Mouse (Mus musculus): ENCODE data around the gene Mlh3.

Gene Mlh3

DNA sequence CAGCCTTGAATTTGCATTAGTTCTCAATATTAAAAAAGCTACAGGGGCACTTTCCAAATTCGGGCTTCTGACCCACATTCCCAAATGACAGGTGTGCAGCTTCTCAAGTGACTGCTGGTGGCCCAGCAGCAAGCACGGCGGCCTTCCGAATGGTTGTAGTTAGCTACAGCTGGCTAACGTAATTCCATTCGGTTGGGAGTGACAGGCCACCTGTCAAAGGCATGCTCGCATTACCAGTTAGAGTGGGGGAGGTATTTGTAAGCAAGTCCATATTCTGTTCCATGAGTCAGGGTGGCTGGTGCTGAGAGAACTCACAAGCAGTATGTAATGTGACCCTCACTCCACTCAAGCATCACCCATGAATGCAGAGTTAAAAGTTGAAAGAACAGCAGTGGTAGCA, 43.2 kb downstream of the Mlh3 start:
- no peak for DNase-seq (ENCODE audit: low spot score)

DNA sequence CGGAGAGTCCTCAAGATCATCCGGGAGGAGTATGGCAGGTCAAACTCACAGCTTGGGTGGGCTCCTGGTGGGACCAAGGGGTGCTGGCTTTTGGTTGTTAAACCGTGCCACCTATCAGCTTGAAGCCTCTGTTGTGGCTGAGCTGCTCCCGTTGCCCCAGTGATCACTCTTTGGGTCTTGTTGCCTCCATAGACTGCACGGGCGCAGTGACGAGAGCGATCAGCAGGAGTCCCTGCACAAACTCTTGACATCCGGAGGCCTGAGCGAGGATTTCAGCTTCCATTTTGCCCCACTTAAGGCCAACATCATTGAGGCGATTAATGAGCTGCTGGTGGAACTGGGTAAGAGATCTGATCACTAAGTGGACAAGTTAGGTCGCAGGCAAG, 50.5 kb downstream of the Mlh3 start:
- DNase-seq (ENCODE audit: low spot score), result no peak

DNA sequence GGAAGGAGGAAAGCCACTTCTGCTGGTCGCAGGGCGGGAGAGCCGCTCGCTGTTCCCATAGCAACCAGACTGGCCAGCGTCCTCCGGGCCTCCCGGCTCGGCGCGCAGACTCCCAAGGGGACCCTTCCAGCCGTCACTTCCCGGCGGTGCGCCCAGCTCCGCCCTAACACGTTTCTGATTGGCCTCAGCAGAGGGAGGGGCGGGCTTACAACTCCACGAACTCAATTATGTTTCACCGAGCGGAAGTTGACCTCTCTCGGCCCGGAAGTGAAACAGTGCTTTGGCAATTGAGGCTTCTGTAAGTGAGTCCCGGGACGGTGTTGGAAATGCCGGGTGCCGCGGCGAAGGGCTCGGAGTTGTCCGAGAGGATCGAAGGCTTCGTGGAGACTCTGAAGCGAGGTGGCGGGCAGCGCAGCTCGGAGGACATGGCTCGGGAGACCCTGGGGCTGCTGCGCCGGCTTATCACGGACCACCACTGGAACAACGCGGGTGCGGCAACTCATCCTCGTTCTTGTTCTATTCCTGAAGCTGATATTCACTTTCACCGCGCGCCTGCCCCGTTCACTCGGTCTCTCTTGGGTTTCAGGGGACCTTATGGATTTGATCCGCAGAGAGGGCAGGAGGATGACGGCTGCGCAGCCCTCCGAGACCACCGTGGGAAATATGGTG, 51.0 kb downstream of the Mlh3 start, which contains the start of gene Eif2b2:
Gene Eif2b2, plus strand, starts transcription at position 246 of the 669 bp plus-strand sequence.
- DNase-seq (ENCODE audit: low spot score), result peak; percentile 97

DNA sequence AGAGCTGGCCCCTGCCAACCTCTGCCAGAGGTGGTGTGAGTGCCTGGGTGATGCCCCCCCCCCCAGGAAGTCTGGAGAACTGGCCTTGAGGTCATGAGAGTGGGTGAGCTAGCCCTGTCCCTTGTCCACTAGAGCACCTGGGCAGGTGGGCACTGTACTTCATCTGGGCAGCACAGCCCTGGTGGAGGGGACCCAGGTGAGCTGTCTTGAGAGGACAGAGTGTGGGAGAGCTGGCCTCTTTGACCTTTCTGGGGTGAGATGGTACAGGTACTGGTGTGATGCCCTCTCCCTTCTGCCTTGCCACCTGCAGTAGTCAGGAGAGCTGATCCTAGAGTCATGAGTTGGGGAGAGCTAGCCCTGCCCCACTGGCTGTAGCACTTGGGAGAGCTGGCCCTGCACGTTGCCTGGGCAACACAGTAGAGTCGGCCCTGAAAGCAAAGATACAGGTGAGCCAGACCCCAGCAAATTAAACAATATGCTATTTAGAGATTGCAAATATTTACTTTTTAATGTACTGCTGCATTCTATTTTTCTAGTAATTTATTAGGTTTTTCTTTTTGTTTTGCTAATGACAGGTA, 52.6 kb downstream of the Mlh3 start:
- no peak for DNase-seq (ENCODE audit: low spot score)

DNA sequence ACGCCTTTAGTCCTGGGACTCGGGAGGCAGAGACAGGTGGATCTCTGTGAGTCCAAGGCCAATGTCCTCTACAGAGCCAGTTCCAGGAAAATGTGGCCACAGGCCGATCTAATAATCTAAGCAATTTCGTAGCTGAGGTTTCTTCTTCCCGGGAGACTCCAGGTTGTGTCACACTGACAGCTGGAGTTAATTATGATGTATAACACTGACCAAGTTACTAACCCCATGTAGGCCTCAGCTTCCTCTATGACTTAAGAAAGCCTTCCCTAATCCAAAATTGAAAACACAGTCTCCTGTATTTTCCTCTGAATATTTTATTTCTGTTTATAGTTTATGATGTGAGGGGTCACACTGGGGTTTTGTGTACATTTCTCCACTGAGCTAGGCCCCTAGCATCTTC, 55.4 kb downstream of the Mlh3 start:
- no peak for DNase-seq (ENCODE audit: low spot score)

DNA sequence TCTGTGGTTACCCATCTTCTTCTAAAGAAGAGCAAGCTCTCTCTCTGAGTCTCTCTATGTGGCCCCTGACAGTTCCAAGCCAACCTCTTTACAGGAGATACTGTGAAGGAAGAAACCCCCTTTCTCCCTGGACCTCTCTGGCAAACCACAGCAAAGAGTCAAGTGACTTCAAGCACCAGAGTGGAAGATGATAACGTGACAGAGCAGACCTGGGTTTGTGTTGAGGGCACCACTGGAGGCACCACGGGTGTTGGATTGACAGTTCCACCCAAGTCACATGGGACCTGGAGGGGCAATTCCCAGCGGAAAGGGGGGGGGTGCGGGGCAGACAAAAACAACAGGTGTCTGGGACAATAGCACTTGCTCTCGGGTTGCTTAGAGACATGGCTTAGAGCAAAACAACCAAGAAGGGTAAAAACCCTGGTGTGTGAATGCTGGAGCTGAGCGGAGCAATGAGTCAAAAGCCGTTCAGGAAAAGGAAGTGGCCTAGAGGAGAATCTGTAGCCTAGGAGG, 61.7 kb downstream of the Mlh3 start:
- no peak for DNase-seq (ENCODE audit: low spot score)

DNA sequence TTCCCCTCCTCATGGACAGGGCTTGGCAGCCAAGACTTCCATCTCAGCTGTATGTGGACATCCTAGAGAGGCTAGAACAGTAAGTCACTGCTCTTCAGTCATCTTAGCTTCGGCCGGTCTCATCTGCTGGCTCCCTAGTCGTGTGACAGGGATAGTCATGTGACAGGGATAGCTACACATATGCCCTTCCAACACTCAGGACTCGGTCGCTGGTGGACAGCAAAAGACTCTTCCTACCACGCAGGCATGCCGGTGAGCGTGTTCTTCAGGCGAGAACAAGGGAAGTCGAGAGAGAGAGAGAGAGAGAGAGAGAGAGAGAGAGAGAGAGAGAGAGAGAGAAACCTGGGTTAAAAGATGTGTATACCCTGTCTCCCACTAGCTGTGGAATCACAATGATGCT, 65.0 kb downstream of the Mlh3 start:
- DNase-seq (ENCODE audit: low spot score), result no peak

DNA sequence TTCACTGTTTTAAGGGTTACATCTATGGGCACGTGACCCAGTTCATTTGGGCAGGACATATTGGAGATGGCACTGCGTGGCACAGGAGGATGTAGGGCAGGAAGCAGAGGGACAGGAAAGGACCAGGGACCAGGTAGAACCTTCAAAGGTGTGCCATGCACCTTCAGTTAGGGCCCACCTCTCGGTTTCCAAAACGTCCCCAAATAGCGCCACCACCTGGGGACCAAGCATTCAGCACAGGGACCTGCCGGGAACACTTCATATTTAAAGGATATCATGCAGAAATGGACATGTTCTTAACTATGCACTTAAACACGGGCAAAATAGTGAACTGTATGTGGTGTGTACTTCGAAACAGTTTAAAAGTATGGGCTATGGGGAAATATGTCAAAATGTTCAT, 66.3 kb downstream of the Mlh3 start:
- DNase-seq (ENCODE audit: low spot score), result no peak

DNA sequence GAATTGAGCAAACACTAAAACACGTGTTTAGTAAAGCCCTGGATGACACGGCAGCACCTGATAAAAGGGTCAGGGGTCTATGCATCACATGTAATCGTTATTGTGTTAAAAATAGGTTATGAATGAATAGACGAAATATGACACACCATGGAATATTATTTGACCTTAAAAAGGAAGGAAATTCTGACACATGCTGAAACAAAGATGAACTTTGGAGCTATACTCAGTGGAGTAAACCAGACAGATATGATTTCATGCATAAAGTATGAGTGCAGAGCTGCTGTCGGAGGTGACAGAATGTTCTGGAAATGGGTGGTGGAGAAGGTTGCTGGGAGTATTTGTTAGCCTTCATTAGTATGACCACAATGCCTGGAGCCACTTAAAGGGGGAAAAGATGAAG, 66.7 kb downstream of the Mlh3 start:
- DNase-seq (ENCODE audit: low spot score), result no peak

DNA sequence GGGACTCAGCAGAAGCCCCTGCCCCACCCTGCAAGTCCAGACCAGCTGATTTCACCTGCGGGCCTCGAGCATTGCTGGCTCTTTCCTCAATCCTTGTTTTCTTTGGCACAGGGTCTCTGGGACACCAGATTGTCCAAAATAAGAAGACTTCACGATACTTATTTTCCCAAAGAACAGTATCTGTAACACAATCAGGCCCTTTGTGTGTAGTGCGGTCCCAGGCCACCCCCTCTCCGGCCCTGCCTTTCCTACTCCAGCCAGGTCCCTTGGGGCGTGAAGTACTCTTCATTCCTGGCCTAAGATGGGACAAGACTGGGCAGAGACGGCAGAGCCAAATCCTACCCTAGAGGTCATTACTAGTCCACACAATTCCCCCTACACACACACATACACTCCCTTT, 68.2 kb downstream of the Mlh3 start:
- DNase-seq (ENCODE audit: low spot score), result no peak

DNA sequence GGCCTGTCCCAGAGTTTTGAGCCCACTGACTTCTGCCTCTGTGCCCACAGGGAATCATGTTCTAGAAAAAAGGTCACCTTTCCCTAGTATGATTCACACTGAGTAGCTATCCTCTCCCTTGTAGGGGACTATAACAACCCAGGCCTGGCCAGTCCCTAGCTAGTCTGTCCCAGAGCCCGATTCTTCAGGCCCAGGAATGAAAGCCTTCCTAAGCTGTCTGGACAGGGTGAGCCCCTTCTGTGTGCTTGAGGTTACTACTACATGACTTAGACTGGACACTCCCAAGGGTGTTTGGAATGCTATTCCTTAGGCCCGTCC, 68.6 kb downstream of the Mlh3 start:
- DNase-seq (ENCODE audit: low spot score), result no peak

DNA sequence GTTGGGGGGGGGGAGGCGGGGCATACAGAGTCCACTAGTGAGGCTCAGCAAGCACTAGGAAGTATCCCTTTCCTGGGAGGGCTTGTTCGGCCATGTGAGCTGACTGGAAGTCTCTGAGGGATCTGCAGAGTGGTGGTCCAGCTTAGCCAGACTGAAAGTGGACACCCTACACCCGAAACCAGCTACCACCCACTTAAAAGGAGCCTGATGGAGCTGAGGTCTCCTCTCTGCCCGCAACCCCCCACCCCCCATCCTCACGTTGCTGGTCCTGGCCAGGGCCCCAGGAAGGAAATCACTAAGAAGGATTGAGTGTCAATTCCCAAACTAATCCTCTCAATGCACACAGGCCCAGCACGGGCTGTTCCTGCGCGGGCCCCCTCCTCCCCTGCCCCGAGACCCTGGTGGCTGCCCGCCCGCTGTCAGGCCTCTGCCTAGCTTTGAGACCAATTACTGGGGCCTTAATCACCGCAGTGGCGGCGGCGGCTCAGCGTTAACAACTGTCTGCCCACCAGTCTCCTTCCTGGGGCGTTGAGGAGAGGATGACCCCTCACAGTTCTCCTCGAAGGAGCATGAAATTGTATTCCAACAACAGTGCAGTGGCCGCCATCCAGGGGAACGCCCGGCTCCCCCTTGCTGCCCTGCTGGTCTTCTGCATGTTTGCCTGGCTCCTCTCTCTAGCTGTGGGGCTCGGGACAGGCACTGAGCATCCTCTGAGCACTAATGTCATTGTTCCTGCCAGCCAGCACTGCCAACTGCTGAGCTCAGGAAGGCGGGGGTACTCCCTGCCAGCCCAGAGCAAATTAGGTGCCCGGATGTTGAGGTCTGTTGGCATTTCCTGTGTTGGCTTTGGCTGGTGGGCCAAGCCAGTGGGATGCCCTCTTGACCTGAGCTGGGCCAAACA, 69.2 kb downstream of the Mlh3 start:
- DNase-seq (ENCODE audit: low spot score), result no peak

DNA sequence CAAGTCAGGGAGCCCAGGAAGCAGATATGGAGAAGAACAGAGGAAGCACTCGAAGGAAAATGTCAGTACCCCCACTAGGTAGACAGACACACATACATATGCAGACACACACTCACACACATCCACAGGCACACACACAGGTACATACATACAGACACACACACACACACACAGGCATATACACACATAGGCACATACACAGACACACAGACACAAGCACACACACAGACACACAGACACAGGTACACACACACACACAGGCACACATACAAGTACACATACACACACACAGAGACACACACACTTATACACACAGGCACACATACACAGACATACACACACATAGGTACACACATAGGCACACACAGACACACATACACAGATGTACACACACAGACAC, 70.4 kb downstream of the Mlh3 start:
- DNase-seq (ENCODE audit: low spot score), result no peak

DNA sequence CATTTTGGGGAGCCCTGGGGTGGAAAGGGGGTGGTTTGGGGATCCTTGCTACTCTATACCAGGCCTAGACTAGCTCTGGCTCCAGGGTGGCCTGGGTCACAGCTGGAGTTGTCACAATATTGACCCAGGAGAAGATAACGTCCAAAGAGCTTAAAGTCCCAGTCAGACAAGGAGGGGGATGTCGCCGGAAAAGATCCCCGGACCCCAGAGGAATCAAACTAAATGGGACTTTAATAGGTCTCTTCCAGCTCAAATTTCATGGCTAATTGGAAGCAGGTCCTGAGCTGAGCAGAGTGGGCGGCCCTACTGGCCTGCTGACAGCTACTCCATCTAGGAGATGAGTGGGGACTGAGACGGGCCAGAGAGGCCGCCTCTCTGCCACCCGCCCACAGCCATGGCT, 72.5 kb downstream of the Mlh3 start:
- DNase-seq (ENCODE audit: low spot score), result no peak

DNA sequence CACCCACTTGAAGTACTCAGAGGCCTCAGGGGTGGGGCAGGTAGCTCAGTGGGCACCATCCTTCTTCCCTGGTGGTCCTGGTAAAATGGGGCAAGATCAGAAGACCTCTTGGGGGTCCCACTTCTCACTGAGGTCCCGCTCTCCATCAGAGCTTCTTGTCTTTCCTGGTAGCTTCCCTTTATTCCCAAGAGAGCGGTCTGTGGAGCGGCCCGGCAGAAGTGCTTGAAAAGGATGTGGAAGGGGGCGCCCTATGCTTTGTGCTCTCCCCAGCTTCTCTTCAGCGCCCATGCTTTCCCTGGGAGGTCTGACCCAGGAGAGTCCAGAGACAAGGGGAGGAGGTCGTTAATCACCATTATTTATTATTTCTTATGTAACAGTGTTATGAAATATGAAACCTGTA, 73.0 kb downstream of the Mlh3 start:
- no peak for DNase-seq (ENCODE audit: low spot score)

DNA sequence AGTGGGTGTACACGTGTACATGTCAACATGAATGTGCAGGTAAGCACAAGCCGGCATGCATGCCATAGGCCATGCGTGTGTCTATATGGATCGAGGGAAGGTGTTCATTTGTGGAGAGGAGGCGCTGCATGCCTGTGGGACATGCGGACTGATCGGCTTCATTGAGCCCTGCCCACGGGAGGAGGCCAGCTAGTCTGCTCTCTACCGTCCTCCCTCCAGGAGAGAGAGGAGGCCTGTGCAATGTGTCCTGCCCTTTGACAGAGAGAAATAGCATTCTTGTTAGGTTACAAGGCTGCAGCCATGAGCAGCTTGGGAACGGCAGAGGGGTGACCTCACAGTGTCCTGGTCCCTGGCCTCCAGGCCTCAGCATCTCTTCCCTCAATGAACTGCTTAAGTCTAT, 74.2 kb downstream of the Mlh3 start:
- no peak for DNase-seq (ENCODE audit: low spot score)

DNA sequence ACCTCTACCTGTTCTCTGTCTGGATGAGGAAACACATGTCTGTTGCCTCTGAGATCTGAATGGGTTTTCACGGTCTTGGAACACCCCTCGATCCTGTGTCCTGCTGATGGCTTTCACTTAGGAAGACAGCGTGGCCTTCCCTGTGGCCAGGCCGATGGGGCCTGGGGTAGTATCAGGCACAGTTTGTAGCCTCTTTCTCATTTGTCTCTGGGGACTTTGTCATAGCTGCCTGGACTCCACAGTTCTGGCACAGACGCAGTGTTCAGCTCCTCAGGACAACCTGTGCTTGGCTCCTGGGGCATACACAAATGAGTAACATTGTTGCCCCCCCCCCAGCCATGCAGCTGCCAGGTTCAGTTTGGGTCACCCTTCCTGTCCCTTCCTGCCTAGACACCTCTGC, 75.3 kb downstream of the Mlh3 start:
- DNase-seq (ENCODE audit: low spot score), result no peak

DNA sequence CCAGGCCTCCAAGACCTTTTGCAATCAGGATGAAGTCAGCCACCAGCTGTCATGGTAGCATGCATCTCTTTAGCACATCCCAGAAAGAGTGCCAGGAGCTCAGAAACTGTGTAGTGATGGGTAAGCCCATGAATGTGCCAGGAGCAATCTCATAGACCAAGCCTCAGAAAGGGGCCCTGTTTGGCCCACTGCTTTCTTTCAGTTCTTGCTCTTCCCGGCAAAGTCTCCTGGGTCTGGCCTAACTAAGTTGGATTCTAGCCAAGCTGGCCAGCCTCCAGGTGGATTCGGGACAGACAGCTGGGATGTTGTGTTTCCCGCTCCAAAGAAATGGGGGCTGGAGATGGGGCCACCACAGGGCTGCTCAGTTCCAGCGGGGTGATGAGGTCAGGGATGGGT, 75.8 kb downstream of the Mlh3 start:
- DNase-seq (ENCODE audit: low spot score), result no peak

DNA sequence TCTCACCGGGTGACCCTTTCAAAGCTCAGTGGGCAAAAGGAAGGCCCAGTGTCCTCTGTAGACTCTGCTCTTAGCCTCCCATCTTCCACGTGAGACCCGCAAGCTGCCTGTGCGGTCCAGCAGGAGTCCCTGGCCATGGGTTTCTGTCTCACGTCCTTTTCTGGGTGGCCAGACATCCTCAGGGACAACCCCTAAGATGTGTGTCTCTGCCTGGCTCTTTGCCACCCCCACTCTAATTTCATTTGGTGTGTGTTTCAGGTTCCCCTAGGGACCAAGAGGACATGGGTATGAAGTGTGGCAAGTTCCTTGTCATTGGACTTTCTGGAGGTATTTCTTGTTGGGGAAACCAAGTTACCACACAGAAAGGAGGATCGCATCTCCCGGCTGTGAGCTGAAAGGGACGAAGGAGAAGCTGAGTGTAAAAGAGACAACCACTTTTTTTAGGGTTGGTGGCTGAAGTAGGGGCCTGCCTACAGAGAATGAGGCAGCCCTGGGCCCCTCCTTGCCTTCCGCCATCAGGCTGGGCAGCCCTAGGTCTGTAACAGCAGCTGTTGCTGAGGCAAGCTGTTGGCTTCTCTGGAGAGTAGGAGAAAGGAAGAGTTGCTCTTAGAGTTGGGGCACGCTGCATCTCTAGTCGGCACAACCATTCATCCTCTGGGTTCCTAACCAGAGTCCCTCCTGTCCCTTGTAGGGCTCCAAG, 76.3 kb downstream of the Mlh3 start:
- DNase-seq (ENCODE audit: low spot score), result no peak

DNA sequence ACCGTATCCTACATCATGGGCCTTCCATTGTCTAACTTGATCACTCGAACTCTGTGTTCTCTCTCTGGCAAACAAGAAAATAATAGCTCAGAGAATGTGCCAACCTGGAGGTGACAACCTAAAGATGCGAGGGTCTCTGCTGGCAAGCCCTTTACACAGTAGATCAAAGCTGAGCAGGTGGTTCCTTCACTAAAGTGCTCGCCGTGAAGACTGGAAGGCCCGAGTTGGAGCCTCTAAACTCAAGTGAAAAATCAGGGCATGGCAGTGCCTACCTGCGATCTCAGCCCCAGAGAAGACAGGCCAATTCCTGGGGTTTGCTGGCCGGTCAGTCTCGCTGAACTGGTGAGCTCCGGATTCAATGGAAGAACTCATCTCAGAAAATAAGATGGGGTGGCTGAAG, 77.3 kb downstream of the Mlh3 start:
- DNase-seq (ENCODE audit: low spot score), result no peak

DNA sequence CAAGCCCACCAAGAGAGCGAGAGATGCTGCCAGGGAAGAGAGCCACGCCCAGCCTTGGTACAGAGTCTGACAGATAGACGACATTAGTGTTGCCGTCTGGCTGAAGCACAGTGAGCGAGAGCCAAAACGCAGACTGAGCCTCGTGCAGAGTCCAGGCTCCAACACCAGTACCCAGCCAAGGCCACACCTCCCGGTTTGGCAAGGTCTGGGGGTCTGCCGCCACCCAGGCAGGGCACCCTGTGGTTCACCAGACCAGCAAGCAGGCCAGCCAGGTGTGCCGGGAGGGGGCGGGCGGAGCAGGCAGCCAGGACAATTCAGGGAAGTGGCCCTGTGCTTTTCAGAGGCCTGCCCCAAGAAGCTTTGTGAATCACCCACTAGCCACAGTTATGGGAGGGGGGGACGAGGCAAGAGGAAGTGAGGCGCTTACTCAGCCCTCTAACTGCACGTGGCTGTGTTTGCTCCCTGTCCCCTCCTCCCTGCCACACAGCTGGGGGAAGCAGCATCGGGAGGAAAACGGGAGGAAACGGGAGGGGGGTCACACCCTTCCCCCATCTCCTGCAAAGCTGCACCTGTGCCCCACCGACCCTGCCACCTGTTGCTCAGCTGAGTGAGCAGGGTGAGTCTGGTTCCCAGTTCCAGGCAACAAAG, 77.8 kb downstream of the Mlh3 start:
- no peak for DNase-seq (ENCODE audit: low spot score)

DNA sequence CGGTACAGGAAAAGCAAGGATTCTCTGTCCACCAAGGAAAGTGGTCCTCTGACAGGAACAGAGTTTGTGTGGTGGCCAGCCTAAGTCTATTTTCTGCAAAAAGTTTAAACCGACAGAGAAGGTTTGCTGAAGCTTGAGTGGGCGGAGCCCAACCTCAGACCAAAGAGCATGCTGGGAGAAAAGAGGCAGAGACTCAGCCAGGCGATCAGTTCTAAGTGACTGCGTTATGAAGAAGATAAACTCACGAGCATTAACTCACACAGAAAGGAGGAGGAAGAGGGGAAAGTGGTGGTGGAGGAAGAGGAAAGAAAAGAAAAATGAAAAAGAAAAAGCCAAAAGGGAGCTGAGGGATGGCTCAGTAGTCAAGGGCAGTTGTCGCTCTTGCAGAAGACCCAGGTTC, 80.1 kb downstream of the Mlh3 start:
- DNase-seq (ENCODE audit: low spot score), result no peak
